Mouse (Mus musculus) liver, postnatal 0 days (tissue): ENCODE data around the gene Bco1.

Experiments used
- CTCF ChIP-seq: sonication (generic); IDR thresholded peaks from 2 replicates; pipeline ENCODE4 v1.5.1; 2016; ENCODE audit warnings: antibody characterized with exemption, low read depth
- EP300 ChIP-seq: IDR thresholded peaks from 2 replicates; pipeline ENCODE4 v1.6.1; 2016; ENCODE audit warnings: antibody characterized with exemption, low read depth, mild to moderate bottlenecking

GRCm38 (mm10) chr8:117054146-117054545 lies 41.5 kb upstream of the Bco1 start:
- TF ChIP-seq CTCF: no peak
- no peak for TF ChIP-seq EP300
